Mouse (Mus musculus) neural tube, embryonic 13.5 days (tissue): ENCODE measurements around the gene Macf1. TPM values are rescaled to one million over a fixed set of nuclear protein-coding genes. Genes with fewer than 3 reads are reported as not detected.
"Not testable (repeated sequence)": the region's sequence is repeated elsewhere in the genome, so short reads cannot be mapped to it uniquely, and the experiment has no call there.

Source experiments
- ATAC-seq: fragments of 200-750 bp; cut with Nextera tagmentation; 2 replicates; pipeline ENCODE4 v1.8.0; 2017; ENCODE audit warnings: low read depth, mild to moderate bottlenecking, moderate TSS enrichment, moderate library complexity
- H3K27ac ChIP-seq: fragments of 300-500 bp; sonication (generic); replicated peaks from 2 replicates; pipeline ENCODE4 v1.5.1; 2015; ENCODE audit warnings: moderate library complexity, mild to moderate bottlenecking, inconsistent platforms
- H3K27me3 ChIP-seq: fragments of 300-500 bp; sonication (generic); 2 replicates; pipeline ENCODE4 v1.6.1; 2015; ENCODE audit warnings: mild to moderate bottlenecking, inconsistent platforms
- H3K36me3 ChIP-seq: fragments of 300-500 bp; sonication (generic); 2 replicates; pipeline ENCODE4 v1.6.1; 2015; ENCODE audit warnings: mild to moderate bottlenecking, inconsistent platforms
- H3K4me1 ChIP-seq: fragments of 300-500 bp; sonication (generic); replicated peaks from 2 replicates; pipeline ENCODE4 v1.6.1; 2015; ENCODE audit warnings: inconsistent platforms
- H3K4me2 ChIP-seq: fragments of 300-500 bp; sonication (generic); 2 replicates; pipeline ENCODE4 v1.6.1; 2015; ENCODE audit warnings: inconsistent platforms, mild to moderate bottlenecking, moderate library complexity
- H3K4me3 ChIP-seq: fragments of 300-500 bp; sonication (generic); 2 replicates; pipeline ENCODE4 v1.5.1; 2015; ENCODE audit warnings: mild to moderate bottlenecking, inconsistent platforms
- H3K9ac ChIP-seq: fragments of 300-500 bp; sonication (generic); 2 replicates; pipeline ENCODE4 v1.6.1; 2015; ENCODE audit warnings: moderate library complexity, mild to moderate bottlenecking, inconsistent platforms
- H3K9me3 ChIP-seq: fragments of 300-500 bp; sonication (generic); 2 replicates; pipeline ENCODE4 v1.6.1; 2016; ENCODE audit warnings: inconsistent platforms
- WGBS: fragments of 180-500 bp; shearing (Covaris S2); methylation state at CpG from one replicate; pipeline ENCODE4 v1.1.7; 2015; 5-methylcytosine and 5-hydroxymethylcytosine counted together
- polyA plus RNA-seq: library from polyadenylated mRNA; unstranded; fragments of >200 nt; fragmentation: Nextera tagmentation; extraction: Ambion mirVana; gene quantifications from 2 replicates; pipeline ENCODE4 v1.2.1, GENCODE M21; 2015

Macf1 gene
- polyA plus RNA-seq, 1 experiment from 2014 or later: 57.7 TPM

DNA sequence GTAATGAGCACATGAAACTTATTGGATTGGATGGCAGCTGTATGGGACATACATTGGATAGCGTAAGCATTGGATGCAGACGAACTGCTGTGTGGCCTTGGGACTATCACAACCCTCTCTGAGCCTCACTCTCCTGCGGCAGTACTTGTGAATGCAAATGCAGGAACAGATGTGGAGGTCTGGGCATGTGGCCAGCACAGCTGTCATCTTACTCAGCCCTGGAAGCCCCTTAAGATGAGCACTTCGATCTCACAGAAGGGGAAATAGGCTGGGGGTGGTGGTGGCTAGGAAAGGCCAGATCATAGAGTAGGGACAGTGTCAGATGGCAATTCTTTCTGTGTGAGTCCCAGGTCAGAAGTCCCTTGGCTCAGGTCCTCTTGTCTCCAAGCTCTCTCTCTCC lies 346.5 kb downstream of the Macf1 start:
- Histone ChIP-seq H3K27ac (no peak overlapping the region), H3K4me3 (no peak overlapping the region), H3K36me3 (no peaks in the 10 kb centered on the region), H3K9ac (no peak overlapping the region), H3K27me3 (peaks cover 28% of the 10 kb centered on the region), H3K9me3 (no peaks in the 10 kb centered on the region), H3K4me1 (peaks cover 8% of the 10 kb centered on the region), H3K4me2 (no peak overlapping the region)
- no peak for ATAC-seq
- 70% methylated on average over 4 of the region's 4 CpGs for WGBS

DNA sequence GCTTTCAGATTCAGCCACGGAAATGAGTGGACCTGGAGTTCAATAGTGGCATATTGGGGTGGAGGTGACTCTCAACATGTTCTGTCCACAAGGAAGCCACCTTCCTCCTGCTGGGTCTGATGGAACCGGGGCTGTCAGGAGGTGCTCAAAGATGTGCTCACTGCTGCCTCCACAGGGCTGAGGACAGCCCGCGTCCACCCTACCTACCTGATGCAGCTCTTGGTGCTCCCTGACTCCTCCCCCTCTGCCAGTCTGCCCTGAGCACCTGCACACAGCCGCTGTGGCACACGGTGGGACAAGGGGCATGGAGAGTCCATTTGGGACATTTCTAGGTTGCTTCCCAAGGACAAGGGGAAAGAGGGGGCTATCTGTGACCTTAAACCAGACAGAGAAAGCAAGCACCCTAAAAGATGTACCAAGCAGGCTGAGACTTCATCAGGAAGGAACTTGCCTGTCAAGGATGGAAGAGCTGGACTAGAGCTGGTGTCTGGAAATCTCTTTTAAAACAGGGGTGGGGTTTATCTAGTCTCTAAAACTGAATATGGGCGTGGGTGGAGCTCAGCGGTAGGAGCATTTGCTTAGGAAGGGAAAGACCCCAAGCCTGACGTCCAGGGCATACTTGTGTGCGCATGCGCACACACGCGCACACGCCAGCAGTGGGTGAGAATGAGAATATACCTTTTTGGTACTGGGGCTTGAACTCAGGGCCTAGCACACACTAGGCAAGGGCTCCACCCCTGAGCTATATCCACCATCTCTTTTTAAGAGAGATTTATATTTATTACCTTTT lies 348.2 kb downstream of the Macf1 start:
- no peak overlapping the region for H3K27ac ChIP-seq
- no peak overlapping the region for H3K4me2 ChIP-seq
- WGBS: 68% methylated on average over 14 of the region's 14 CpGs
- no peaks in the 10 kb centered on the region for H3K9me3 ChIP-seq
- no peak overlapping the region for H3K9ac ChIP-seq
- ATAC-seq: no peak
- H3K4me1 ChIP-seq: no peaks in the 10 kb centered on the region
- H3K4me3 ChIP-seq: no peak overlapping the region
- H3K36me3 ChIP-seq: no peaks in the 10 kb centered on the region
- H3K27me3 ChIP-seq: peaks cover 11% of the 10 kb centered on the region

DNA sequence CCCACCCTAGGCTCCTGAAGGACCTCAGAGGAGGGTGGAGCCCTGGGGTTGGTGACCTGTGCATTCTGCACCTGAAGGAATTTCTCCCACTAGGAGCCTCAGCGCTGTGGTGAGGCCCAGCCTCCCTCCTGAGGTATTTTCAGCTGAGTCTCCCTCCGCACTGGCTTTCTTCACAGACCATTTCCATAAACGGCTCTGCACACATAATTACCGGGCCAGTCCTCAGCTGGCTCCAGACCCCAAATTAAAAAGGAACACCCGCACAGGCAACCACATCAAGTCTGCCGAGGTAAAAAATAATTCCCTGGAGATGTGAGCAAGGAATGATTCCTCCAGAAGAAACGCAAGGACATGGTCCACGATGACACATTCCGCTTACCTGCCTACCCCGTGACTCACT lies 348.9 kb downstream of the Macf1 start:
- H3K4me3 ChIP-seq, H3K27ac ChIP-seq, H3K4me2 ChIP-seq, ATAC-seq, H3K4me1 ChIP-seq, H3K9ac ChIP-seq, H3K9me3 ChIP-seq, H3K27me3 ChIP-seq, H3K36me3 ChIP-seq: not testable (repeated sequence)
- 73% methylated on average over 10 of the region's 10 CpGs for WGBS

DNA sequence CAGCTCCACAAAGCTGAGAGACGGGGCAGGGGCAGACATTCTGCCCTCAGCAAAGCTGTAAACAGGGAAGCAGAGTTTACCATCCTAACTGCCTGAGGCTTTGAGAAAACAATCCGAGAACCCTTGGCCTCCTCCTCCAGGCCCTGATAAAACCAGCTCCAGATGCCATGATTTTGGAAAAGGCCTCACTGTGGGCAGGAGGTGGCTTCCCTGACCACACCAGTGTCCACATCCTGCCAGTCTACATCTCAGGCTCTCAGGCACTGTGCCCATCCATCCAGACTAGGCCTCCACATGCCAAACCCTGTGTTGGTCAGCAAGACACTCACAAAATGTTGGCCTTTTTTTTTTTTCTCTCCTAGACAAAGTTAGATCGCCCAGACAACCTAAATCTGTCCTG lies 350.0 kb downstream of the Macf1 start:
- H3K4me3 ChIP-seq: no peak overlapping the region
- H3K4me2 ChIP-seq: no peak overlapping the region
- H3K27me3 ChIP-seq: no peaks in the 10 kb centered on the region
- no peak overlapping the region for H3K9ac ChIP-seq
- no peaks in the 10 kb centered on the region for H3K9me3 ChIP-seq
- H3K4me1 ChIP-seq: no peaks in the 10 kb centered on the region
- no peak for ATAC-seq
- H3K27ac ChIP-seq: no peak overlapping the region
- 82% methylated on average over 3 of the region's 3 CpGs for WGBS
- H3K36me3 ChIP-seq: no peaks in the 10 kb centered on the region

DNA sequence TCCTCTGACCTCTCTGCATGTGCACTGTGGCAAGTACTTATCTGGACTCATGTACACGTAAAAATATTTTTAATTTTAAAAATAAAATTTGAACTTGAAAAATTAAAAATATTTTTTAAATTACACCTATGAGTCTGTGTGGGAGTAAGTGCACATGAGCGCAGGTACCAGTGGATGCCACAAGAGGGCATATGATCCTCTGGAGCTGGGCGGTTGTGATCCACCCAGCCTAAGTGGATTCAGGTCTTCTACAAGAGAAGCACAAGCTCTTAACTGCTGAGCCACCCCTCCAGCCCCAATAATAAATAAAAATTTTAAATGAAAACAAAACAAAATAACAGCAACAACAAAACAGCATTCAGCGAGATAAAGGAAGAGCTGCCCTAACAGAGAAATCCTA lies 351.0 kb downstream of the Macf1 start:
- WGBS: 97% methylated on average over 4 of the region's 4 CpGs
- Histone ChIP-seq H3K4me1 (no peaks in the 10 kb centered on the region), H3K27ac (no peak overlapping the region), H3K4me3 (no peak overlapping the region), H3K9ac (no peak overlapping the region), H3K27me3 (no peaks in the 10 kb centered on the region), H3K9me3 (no peaks in the 10 kb centered on the region), H3K4me2 (no peak overlapping the region), H3K36me3 (no peaks in the 10 kb centered on the region)
- no peak for ATAC-seq

DNA sequence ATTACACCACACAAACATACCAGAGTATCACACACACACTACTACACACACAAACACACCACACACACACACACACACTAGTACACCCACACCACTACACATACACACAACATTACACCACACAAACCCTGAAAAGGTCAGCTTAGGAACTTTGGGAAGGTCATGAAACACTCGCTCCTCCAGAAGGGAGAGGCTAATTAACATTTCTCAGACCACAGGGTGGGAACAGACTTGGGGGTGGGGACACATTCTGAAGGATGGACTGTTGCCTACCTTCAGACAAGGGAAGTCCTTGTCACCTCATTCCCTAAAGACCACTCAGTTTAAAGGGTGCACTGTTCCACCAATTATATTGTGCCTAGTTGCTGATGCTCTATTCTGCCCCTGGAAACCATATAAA lies 352.2 kb downstream of the Macf1 start:
- not testable (repeated sequence) for ATAC-seq, H3K4me3 ChIP-seq, H3K9me3 ChIP-seq, H3K27me3 ChIP-seq, H3K27ac ChIP-seq, H3K36me3 ChIP-seq, H3K9ac ChIP-seq, H3K4me2 ChIP-seq, H3K4me1 ChIP-seq
- WGBS: 85% methylated on average over 1 of the region's 1 CpGs

DNA sequence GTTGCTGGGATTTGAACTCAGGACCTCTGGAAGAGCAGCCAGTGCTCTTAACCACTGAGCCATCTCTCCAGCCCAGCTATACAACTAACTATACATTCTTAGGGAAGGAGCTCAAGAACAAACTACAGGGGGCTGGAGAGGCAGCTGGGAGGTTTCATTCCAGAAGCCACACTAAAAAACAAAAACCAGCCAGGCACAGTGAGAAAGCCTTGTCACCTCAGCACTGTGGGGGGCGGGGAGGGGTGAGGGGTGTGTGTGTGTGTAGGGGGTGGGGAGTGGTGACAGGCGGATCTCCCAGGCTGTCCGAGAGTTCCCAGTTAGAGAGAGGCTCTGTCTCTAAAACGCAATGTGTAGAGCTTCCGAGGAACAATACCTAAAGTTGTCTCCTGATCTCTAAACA lies 352.8 kb downstream of the Macf1 start:
- Histone ChIP-seq H3K36me3 (no peaks in the 10 kb centered on the region), H3K4me3 (no peak overlapping the region), H3K4me2 (no peak overlapping the region), H3K9me3 (no peaks in the 10 kb centered on the region), H3K4me1 (0 out of 2 replicates have a peak, but pooled peaks cover under 1% of the 10 kb centered on the region), H3K27ac (no peak overlapping the region), H3K27me3 (no peaks in the 10 kb centered on the region), H3K9ac (no peak overlapping the region)
- ATAC-seq: no peak
- 87% methylated on average over 5 of the region's 5 CpGs for WGBS

DNA sequence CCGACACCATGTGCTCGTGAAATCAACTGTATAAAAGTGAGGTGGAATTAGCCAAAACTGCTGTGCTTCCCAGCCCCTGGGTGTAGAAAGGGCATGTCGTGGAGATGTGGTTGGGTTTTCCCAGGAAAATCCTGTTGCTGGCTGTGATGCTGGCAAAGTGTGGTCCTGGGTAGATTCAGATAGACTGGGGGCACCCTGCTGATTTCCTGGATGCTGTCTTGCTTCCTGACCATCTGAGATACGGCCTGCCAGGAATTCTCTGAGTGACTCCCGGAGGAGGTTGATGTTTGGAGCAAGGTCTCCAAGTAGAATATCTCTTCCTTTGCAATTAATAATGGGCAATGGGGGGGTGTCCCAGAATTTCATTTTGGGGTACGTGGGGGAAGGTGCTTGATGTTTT lies 355.2 kb downstream of the Macf1 start:
- 66% methylated on average over 6 of the region's 6 CpGs for WGBS
- ATAC-seq: no peak
- H3K9me3 ChIP-seq: no peaks in the 10 kb centered on the region

DNA sequence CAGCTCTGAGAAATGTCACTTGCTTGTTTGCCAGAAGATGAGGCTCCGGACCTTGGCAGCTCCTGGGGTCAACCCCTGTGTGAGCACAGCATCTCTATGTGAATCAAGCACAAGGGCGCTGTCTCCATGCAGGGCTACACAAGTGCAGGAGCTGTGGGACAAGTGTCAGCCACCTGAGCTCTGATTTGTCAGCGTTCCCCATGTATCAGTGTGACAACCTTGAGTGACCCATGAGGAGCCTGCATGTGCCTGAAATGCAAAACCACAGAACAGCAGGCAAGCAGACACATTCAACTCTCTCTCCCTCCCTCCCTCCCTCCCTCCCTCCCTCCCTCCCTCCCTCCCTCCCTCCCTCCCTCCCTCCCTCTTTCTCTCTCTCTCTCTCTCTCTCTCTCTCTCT lies 356.5 kb downstream of the Macf1 start:
- WGBS: 70% methylated on average over 3 of the region's 3 CpGs
- ATAC-seq: no peak

More for the DNA sequence above, 355.2 kb downstream of the Macf1 start:
- 0 out of 2 replicates have a peak, but pooled peaks cover 4% of the 10 kb centered on the region for H3K4me1 ChIP-seq
- no peak overlapping the region for H3K4me3 ChIP-seq
- H3K27ac ChIP-seq: no peak overlapping the region
- no peaks in the 10 kb centered on the region for H3K36me3 ChIP-seq
- H3K9ac ChIP-seq: no peak overlapping the region
- no peak overlapping the region for H3K4me2 ChIP-seq
- peaks cover 9% of the 10 kb centered on the region for H3K27me3 ChIP-seq

DNA sequence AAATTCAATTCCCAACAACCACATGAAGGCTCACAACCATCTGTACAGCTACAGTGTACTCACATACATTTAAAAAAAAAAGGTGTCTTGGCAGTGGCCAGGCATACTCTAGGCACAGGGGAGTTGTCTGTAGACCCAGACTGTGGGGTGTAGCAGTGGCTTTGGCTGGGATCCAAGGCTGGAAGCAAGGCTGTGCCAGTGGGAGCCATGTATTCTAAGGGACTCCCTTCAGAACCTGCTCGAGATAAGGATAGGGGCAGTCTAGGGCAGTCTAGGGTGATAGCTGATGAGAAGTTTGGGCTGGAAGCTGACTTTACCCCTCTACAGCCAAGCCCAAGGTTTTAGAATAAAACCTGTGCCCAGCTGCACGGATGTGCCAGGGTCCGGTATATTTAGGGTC lies 358.1 kb downstream of the Macf1 start:
- H3K27me3 ChIP-seq: peaks cover 29% of the 10 kb centered on the region
- no peak overlapping the region for H3K27ac ChIP-seq
- no peak overlapping the region for H3K9ac ChIP-seq
- 83% methylated on average over 3 of the region's 3 CpGs for WGBS
- H3K4me1 ChIP-seq: 0 out of 2 replicates have a peak, but pooled peaks cover 4% of the 10 kb centered on the region
- no peaks in the 10 kb centered on the region for H3K9me3 ChIP-seq
- H3K36me3 ChIP-seq: no peaks in the 10 kb centered on the region
- no peak for ATAC-seq
- no peak overlapping the region for H3K4me3 ChIP-seq
- H3K4me2 ChIP-seq: no peak overlapping the region

More for the DNA sequence above, 356.5 kb downstream of the Macf1 start:
- H3K27ac ChIP-seq: no peak overlapping the region
- 0 out of 2 replicates have a peak, but pooled peaks cover 4% of the 10 kb centered on the region for H3K4me1 ChIP-seq
- H3K4me2 ChIP-seq: no peak overlapping the region
- peaks cover 20% of the 10 kb centered on the region for H3K27me3 ChIP-seq
- H3K9me3 ChIP-seq: no peaks in the 10 kb centered on the region
- H3K36me3 ChIP-seq: no peaks in the 10 kb centered on the region
- H3K4me3 ChIP-seq: no peak overlapping the region
- no peak overlapping the region for H3K9ac ChIP-seq

DNA sequence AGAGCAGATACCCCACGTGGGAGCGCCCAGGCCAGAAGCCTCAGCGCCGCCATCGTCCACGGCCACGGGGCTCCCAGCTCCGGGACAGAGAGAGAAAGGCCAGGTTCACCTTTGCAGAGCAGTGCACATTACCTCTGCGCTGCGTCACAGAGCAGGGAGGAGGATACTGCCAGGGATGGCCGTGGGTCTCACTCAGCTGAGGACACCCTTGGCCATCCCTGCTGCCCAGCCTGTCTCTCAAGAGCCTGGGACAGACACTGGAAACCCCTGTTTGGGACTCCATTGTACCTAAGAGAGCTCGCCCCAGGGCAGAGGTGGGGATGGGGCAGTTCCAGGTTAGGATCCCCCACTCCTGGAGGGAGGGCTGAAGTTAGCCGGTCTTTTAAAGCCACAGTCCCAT lies 360.6 kb downstream of the Macf1 start, which contains the start of gene Oxct2a:
Oxct2a (minus strand) TSS at position 101 of the 400 bp plus-strand sequence.
- Histone ChIP-seq H3K27me3 (peaks cover 29% of the 10 kb centered on the region), H3K27ac (no peak within 1 kb of the TSS), H3K36me3 (no peaks in the 10 kb centered on the region), H3K4me2 (peak within 1 kb of the TSS; percentile 46), H3K4me1 (0 out of 2 replicates have a peak, but pooled peaks cover 4% of the 10 kb centered on the region), H3K4me3 (peak within 1 kb of the TSS; percentile 21; the same call in 1 of the 2 replicates), H3K9ac (no peak within 1 kb of the TSS), H3K9me3 (no peaks in the 10 kb centered on the region)
- WGBS: 9% methylated on average over 13 of the region's 13 CpGs
- ATAC-seq: no peak

DNA sequence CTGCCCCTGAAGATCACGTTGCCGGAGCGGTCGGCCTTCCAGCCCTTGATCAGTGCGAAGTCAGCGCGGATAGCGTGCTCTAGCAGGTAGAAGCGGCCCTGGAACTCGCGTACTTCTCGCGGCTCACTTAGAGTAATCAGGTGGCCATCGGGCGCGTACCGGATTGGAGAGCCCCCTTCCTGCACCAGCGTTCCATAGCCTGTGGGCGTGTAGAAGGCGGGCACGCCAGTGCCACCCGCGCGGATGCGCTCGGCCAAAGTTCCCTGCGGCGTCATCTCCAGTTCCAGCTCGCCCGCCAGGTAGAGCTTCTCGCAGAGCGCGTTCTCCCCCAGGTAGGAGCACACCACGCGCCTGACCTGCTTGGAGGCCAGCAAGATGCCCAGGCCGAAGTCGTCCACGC lies 361.2 kb downstream of the Macf1 start:
- H3K4me2 ChIP-seq: peak overlapping the region; percentile 46
- peaks cover 29% of the 10 kb centered on the region for H3K27me3 ChIP-seq
- peak; percentile 48; the same call in 1 of the 2 replicates for ATAC-seq

DNA sequence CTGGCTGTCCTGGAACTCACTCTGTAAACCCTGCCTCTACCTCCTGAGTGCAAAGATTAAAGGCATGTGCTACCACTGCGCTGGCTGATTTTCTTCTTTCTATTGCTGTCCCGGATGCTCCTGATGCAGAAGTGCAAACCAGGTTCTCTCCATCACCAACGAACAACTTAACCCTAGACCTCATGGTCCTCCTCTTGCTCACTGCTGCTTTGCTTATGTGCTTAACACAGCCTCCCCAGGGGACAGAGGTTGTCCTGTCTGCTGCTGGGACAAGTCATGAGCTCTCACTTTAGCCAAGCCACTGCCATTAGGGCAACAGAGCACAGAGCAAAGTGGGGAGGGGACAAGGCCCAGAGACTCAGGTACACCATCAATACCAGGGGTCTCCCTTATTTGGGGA lies 369.7 kb downstream of the Macf1 start:
- WGBS: 83% methylated on average over 3 of the region's 3 CpGs
- no peak for ATAC-seq
- H3K36me3 ChIP-seq: no peaks in the 10 kb centered on the region
- no peaks in the 10 kb centered on the region for H3K27me3 ChIP-seq
- H3K4me2 ChIP-seq: no peak overlapping the region
- no peak overlapping the region for H3K4me3 ChIP-seq
- no peak overlapping the region for H3K9ac ChIP-seq
- no peak overlapping the region for H3K27ac ChIP-seq
- no peaks in the 10 kb centered on the region for H3K9me3 ChIP-seq
- no peaks in the 10 kb centered on the region for H3K4me1 ChIP-seq

More for the DNA sequence above, 361.2 kb downstream of the Macf1 start:
- H3K36me3 ChIP-seq, H3K27ac ChIP-seq, H3K9me3 ChIP-seq, H3K9ac ChIP-seq, H3K4me1 ChIP-seq: not testable (repeated sequence)
- 18% methylated on average over 21 of the region's 38 CpGs for WGBS
- H3K4me3 ChIP-seq: 0 out of 2 replicates have a peak overlapping the region, but pooled peaks have one; percentile 21
